Mouse (Mus musculus) limb, embryonic 14.5 days (tissue): ENCODE results near the gene Gabrg3. TPM values are rescaled to one million over a fixed set of nuclear protein-coding genes. Genes with fewer than 3 reads are reported as not detected.
A peak's percentile ranks its signal among the peaks of the same experiment; 100 is the strongest.

Source experiments
- ATAC-seq: fragments of 200-750 bp; cut with Nextera tagmentation; 2 replicates; pipeline ENCODE4 v1.8.0; 2017; ENCODE audit warnings: low read depth, moderate number of reproducible peaks, moderate TSS enrichment; ENCODE audit not compliant: low FRiP score
- DNase-seq: peaks from one replicate; pipeline ENCODE4 v3.0.0-alpha.2; 2015; ENCODE audit warnings: low spot score
- H3K27ac ChIP-seq: fragments of 300-500 bp; sonication (generic); replicated peaks from 2 replicates; pipeline ENCODE4 v1.5.1; 2014; ENCODE audit warnings: low read depth, mild to moderate bottlenecking, low read length, moderate library complexity, mixed read lengths
- H3K27me3 ChIP-seq: fragments of 300-500 bp; sonication (generic); 2 replicates; pipeline ENCODE4 v1.6.1; 2014; ENCODE audit warnings: low read length, mixed read lengths; ENCODE audit not compliant: control insufficient read depth, insufficient read depth
- H3K36me3 ChIP-seq: fragments of 300-500 bp; sonication (generic); 2 replicates; pipeline ENCODE4 v1.6.1; 2014; ENCODE audit warnings: mild to moderate bottlenecking, low read length, moderate library complexity, mixed read lengths; ENCODE audit not compliant: control insufficient read depth, insufficient read depth
- H3K4me1 ChIP-seq: fragments of 300-500 bp; sonication (generic); 2 replicates; pipeline ENCODE4 v1.6.1; 2014; ENCODE audit warnings: antibody characterized with exemption, low read length, mixed read lengths; ENCODE audit not compliant: control insufficient read depth, insufficient read depth
- H3K4me2 ChIP-seq: fragments of 300-500 bp; sonication (generic); replicated peaks from 2 replicates; pipeline ENCODE4 v1.6.1; 2014; ENCODE audit warnings: low read depth, mild to moderate bottlenecking, low read length, moderate library complexity; ENCODE audit not compliant: severe bottlenecking
- H3K4me3 ChIP-seq: fragments of 300-500 bp; sonication (generic); replicated peaks from 2 replicates; pipeline ENCODE4 v1.5.1; 2014; ENCODE audit warnings: low read length
- H3K9ac ChIP-seq: fragments of 300-500 bp; sonication (generic); 2 replicates; pipeline ENCODE4 v1.6.1; 2014; ENCODE audit warnings: mild to moderate bottlenecking, low read depth, low read length, moderate library complexity; ENCODE audit not compliant: severe bottlenecking
- H3K9me3 ChIP-seq: fragments of 300-500 bp; sonication (generic); 2 replicates; pipeline ENCODE4 v1.6.1; 2016; ENCODE audit warnings: low read length; ENCODE audit not compliant: control insufficient read depth
- POLR2A ChIP-seq: fragments of 200-500 bp; IDR thresholded peaks from 2 replicates; pipeline ENCODE4 v1.8.0; 2012; ENCODE audit warnings: inconsistent platforms, mild to moderate bottlenecking, moderate library complexity, borderline replicate concordance; ENCODE audit not compliant: insufficient read depth, insufficient read length; ENCODE audit errors: extremely low read depth
- WGBS: fragments of 180-500 bp; shearing (Covaris S2); extraction: QIAGEN DNeasy Blood & Tissue Kit; methylation state at CpG from one replicate; pipeline ENCODE4 v1.1.7; 2014; 5-methylcytosine and 5-hydroxymethylcytosine counted together
- polyA plus RNA-seq, 2 experiments: library from polyadenylated mRNA; depleted of rRNA in 1 of 2; stranded (reverse) in 1 of 2; unstranded in 1 of 2; fragments of >200 nt; fragmentation: Nextera tagmentation in 1 of 2; extraction: Ambion mirVana in 1 of 2; gene quantifications; 2 replicates each; pipeline versions ENCODE4 v1.2.1 to v1.2.3; 2012 to 2014

The Gabrg3 gene
- polyA plus RNA-seq, 2 experiments: 0.91 to 1.3 TPM

DNA sequence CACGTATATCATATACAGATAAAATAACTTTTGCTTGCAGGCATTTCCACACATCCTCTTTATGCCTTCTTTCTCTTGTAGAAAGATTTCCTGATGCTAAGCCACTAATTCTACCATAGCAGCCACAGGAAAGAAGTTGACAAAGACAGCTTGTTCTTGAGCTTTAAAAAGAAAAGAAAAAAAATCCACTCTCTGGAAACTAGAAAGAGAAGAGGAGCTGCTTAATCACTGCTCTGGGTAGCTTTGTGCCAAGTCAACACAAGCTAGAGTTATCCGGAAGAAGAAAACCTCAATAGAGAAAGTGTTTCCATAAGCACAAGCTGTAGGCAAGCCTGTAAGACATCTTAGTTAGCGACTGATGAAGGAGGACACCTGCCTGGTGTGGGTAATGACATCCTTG lies 321.6 kb downstream of the Gabrg3 start:
- ATAC-seq: no peak
- H3K9me3 ChIP-seq: no peaks in the 10 kb centered on the region
- no peaks in the 10 kb centered on the region for H3K27me3 ChIP-seq
- H3K4me3 ChIP-seq: no peak overlapping the region
- TF ChIP-seq POLR2A: no peak
- WGBS: 82% methylated on average over 3 of the region's 3 CpGs
- no peaks in the 10 kb centered on the region for H3K36me3 ChIP-seq
- no peak for DNase-seq
- no peak overlapping the region for H3K9ac ChIP-seq
- H3K4me1 ChIP-seq: no peaks in the 10 kb centered on the region
- H3K4me2 ChIP-seq: no peak overlapping the region
- H3K27ac ChIP-seq: no peak overlapping the region

DNA sequence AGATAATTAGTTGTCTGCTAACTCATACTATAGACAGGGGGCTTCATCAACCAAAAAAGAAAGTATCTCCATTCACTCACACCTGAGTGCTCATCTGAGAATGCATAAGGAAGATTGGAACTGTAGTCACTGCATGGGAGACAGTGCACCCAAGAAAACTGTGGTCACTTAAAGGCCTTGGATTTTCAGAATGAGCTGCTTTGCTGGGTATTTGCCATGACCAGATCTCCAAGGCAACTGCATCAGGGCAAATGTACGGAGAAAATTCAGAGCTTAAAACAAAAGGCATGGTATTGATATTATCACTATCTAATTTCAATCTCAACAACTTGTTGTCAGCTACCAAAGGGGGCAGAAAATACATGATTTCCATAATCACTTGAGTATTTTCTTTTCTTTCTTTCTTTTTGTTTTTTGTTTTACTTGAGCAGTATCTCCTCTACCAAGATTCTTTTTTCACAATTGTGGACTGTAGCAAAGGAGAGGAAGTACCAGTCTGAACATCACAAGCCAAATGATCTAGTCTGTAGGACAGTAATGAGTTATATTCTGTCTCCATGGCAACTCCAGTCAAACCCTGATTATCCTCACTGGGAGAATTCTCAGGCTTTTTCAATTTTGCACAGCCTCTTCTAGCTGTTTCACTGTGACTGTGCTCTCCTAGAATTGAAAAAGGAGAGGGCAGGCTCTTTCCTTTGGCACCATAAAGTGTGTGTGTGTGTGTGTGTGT lies 335.9 kb downstream of the Gabrg3 start:
- Histone ChIP-seq H3K9ac (no peak overlapping the region), H3K9me3 (no peaks in the 10 kb centered on the region), H3K36me3 (no peaks in the 10 kb centered on the region), H3K27ac (no peak overlapping the region), H3K4me3 (no peak overlapping the region), H3K4me2 (no peak overlapping the region), H3K4me1 (no peaks in the 10 kb centered on the region), H3K27me3 (no peaks in the 10 kb centered on the region)
- DNase-seq (no peak), ATAC-seq (no peak)
- WGBS: 81% methylated on average over 1 of the region's 1 CpGs
- TF ChIP-seq POLR2A: no peak

DNA sequence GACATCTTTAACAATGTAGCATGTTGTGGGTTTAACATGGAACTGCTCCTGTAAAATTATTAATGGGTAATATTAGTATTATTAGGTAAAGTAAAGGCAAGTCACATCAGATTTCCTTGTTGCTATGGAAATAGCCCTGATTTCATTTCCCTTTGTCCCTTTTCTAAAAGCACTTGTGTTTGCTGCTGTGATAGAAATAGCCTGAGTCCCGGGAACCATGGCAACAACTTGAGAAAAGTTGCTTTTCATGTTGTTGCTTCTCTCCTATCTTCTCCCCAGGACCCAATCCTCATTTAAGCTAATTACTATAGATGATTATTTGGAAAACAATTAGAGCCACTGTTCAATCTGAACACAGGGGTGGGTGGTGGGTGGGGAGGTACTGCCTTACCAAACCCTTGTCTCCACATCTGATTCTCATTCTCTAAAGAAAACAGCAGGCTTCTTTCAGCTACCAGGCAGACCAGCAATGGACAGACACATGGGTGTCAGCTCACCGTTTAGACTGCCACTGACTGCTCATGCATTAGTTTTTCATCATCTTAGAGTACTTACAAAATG lies 349.0 kb downstream of the Gabrg3 start:
- Histone ChIP-seq H3K27me3 (no peaks in the 10 kb centered on the region), H3K4me2 (no peak overlapping the region), H3K9me3 (no peaks in the 10 kb centered on the region), H3K27ac (no peak overlapping the region), H3K36me3 (no peaks in the 10 kb centered on the region), H3K9ac (no peak overlapping the region), H3K4me1 (no peaks in the 10 kb centered on the region), H3K4me3 (no peak overlapping the region)
- TF ChIP-seq POLR2A: no peak
- DNase-seq: no peak
- WGBS: 55% methylated on average over 2 of the region's 2 CpGs
- no peak for ATAC-seq

DNA sequence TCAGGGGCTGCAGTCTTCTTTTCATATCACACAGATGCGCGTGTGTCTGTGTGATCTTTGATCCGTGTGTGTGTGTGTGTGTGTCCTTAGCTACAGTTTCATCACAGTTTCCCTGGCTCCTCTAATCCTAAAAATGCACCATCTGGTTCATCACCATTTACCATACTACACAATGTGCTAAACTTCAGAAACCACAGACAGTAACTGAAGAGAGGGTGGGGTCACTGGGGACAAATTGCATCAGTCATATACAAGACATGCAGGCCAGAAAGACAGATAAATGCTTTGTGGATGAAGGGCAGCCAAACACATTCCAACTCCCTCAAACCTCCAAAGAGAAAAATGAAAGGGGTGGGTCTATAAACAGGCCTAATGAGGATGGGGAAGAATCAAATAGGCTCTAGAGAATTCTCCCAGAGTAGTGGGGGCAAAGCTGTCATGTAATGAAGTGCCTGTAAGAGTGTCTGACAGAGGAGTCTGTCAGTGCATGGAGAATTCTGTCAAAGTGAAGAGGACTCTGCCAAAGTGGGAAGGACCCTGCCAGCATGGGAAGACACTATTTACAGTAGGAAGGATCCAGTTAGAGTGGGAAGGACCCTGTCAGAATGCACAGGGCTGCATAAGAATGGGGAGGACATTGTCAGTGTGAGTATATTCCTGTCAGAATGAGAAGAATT lies 386.3 kb downstream of the Gabrg3 start:
- no peak for ATAC-seq
- WGBS: 93% methylated on average over 3 of the region's 3 CpGs
- Histone ChIP-seq H3K27ac (no peak overlapping the region), H3K9me3 (no peaks in the 10 kb centered on the region), H3K27me3 (no peaks in the 10 kb centered on the region), H3K36me3 (no peaks in the 10 kb centered on the region), H3K4me1 (no peaks in the 10 kb centered on the region), H3K9ac (no peak overlapping the region), H3K4me3 (no peak overlapping the region), H3K4me2 (no peak overlapping the region)
- DNase-seq: no peak
- no peak for TF ChIP-seq POLR2A

DNA sequence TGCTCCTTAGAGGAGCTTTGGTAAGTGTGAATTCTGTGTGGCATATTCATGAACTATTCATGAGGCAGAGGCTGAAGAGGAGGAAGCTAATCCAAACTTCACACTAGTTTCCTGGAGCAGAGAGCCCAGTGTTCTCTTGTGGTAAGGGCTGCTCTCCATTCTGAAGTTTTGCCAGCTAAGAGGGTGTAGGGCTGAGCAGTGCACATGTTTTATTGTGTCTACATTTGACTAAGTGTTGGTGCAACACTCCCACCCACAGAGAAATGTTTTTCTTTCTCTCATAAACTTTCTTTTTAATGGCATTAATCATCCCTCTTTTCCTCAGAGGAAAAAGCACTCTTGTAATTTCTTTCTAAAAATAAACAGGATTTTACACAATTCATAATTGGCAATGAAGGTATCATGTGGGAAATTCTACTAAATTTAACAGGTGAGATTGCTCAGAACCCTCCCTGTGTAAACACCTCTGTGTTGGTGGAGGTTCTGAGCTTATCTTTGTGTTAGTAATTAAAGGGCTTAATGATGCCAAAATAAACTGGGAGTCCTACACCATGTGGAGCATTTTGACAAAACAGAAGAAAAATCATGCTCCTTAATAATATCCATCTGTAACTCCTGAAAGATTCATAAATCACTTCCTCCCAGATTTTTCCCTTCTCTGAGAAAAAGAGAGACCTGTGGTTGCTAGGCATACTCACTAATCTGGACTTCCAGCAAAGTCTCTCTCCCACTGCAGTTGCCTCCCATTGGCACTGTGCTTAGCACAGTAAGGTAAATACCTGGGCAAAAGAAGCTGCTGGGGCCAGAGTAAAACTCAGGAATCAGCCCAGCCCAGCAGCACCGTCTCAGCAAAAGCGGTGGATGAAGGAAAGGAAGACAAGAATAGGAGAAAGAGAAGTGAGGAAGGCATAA lies 389.0 kb downstream of the Gabrg3 start:
- no peaks in the 10 kb centered on the region for H3K9me3 ChIP-seq
- no peaks in the 10 kb centered on the region for H3K27me3 ChIP-seq
- DNase-seq (peak; percentile 10), ATAC-seq (peak; percentile 53; the same call in 1 of the 2 replicates)
- H3K9ac ChIP-seq: no peak overlapping the region
- no peak overlapping the region for H3K4me3 ChIP-seq
- H3K36me3 ChIP-seq: no peaks in the 10 kb centered on the region
- H3K4me1 ChIP-seq: no peaks in the 10 kb centered on the region
- no peak overlapping the region for H3K27ac ChIP-seq
- 87% methylated on average over 2 of the region's 2 CpGs for WGBS
- no peak for TF ChIP-seq POLR2A
- H3K4me2 ChIP-seq: no peak overlapping the region
